Mouse (Mus musculus) cerebellum, adult 2 months (tissue): Measurements from ENCODE around the gene Rnf152.

Source experiments
- CTCF ChIP-seq: fragments of 200-500 bp; IDR thresholded peaks from 2 replicates; pipeline ENCODE4 v1.5.1; 2011; ENCODE audit warnings: low read depth, mild to moderate bottlenecking, control low read depth, low read length, moderate library complexity, borderline replicate concordance; ENCODE audit not compliant: insufficient read depth
- POLR2A ChIP-seq: fragments of 200-500 bp; IDR thresholded peaks from 2 replicates; pipeline ENCODE4 v1.6.1; 2011; ENCODE audit warnings: low read length, control low read depth, borderline replicate concordance; ENCODE audit not compliant: insufficient read depth

- no peak for TF ChIP-seq CTCF
- no peak for TF ChIP-seq POLR2A
These were observed 24.3 kb downstream of the Rnf152 start for GRCm38 (mm10) chr1:105332087-105332731.
